Mouse (Mus musculus): Measurements from ENCODE around the gene Pced1a. TPM values are rescaled to one million over a fixed set of nuclear protein-coding genes. Genes with fewer than 3 reads are reported as not detected.

Gene Pced1a
- polyA plus RNA-seq, 2 experiments = 13.2 to 57.5 TPM

GRCm38 (mm10) chr2:130436769-130437168, 12.3 kb upstream of the Pced1a start:
- Histone ChIP-seq H3K9me3 (ENCODE audit: control insufficient read depth, low read length) (no peaks in the 10 kb centered on the region), H3K4me1 (ENCODE audit: control insufficient read depth, insufficient read depth, low read length) (no peaks in the 10 kb centered on the region), H3K4me2 (replicated peaks; ENCODE audit: low read depth, low read length, severe bottlenecking) (no peak overlapping the region), H3K4me3 (replicated peaks; ENCODE audit: low read length) (no peak overlapping the region), H3K36me3 (ENCODE audit: control insufficient read depth, insufficient read depth, low read length) (peaks cover 52% of the 10 kb centered on the region), H3K27me3 (ENCODE audit: control insufficient read depth, insufficient read depth, low read length) (no peaks in the 10 kb centered on the region), H3K9ac (ENCODE audit: low read depth, low read length, severe bottlenecking) (no peak overlapping the region), H3K27ac (replicated peaks; ENCODE audit: low read depth, low read length) (no peak overlapping the region)
- DNase-seq (ENCODE audit: low spot score) (no peak), ATAC-seq (ENCODE audit: low FRiP score, low read depth) (no peak)
- no peak for TF ChIP-seq POLR2A (IDR thresholded peaks at IDR 0.05; ENCODE audit: borderline replicate concordance, extremely low read depth, insufficient read depth, insufficient read length)
- WGBS = 96% methylated on average over 1 of the region's 1 CpGs

GRCm38 (mm10) chr2:130433152-130433551, 8.7 kb upstream of the Pced1a start:
- no peak for TF ChIP-seq POLR2A (IDR thresholded peaks at IDR 0.05; ENCODE audit: borderline replicate concordance, extremely low read depth, insufficient read depth, insufficient read length)
- DNase-seq (ENCODE audit: low spot score) = peak; percentile 61
- Histone ChIP-seq H3K27ac (replicated peaks; ENCODE audit: low read depth, low read length) (no peak overlapping the region), H3K9me3 (ENCODE audit: control insufficient read depth, low read length) (no peaks in the 10 kb centered on the region), H3K4me3 (replicated peaks; ENCODE audit: low read length) (no peak overlapping the region), H3K4me1 (ENCODE audit: control insufficient read depth, insufficient read depth, low read length) (no peaks in the 10 kb centered on the region), H3K9ac (ENCODE audit: low read depth, low read length, severe bottlenecking) (no peak overlapping the region), H3K4me2 (replicated peaks; ENCODE audit: low read depth, low read length, severe bottlenecking) (no peak overlapping the region), H3K27me3 (ENCODE audit: control insufficient read depth, insufficient read depth, low read length) (no peaks in the 10 kb centered on the region), H3K36me3 (ENCODE audit: control insufficient read depth, insufficient read depth, low read length) (peaks cover 23% of the 10 kb centered on the region)
- peak; percentile 55; the same call in 1 of the 2 replicates for ATAC-seq (ENCODE audit: low FRiP score, low read depth)
- WGBS = 17% methylated on average over 4 of the region's 4 CpGs

- no peak overlapping the region for H3K4me3 ChIP-seq (replicated peaks; ENCODE audit: low read length)
- H3K27me3 ChIP-seq (ENCODE audit: control insufficient read depth, insufficient read depth, low read length) = no peaks in the 10 kb centered on the region
- ATAC-seq (ENCODE audit: low FRiP score, low read depth) (no peak), DNase-seq (ENCODE audit: low spot score) (no peak)
- H3K4me2 ChIP-seq (replicated peaks; ENCODE audit: low read depth, low read length, severe bottlenecking) = no peak overlapping the region
- H3K9ac ChIP-seq (ENCODE audit: low read depth, low read length, severe bottlenecking) = no peak overlapping the region
- no peaks in the 10 kb centered on the region for H3K4me1 ChIP-seq (ENCODE audit: control insufficient read depth, insufficient read depth, low read length)
- 88% methylated on average over 3 of the region's 3 CpGs for WGBS
- no peak overlapping the region for H3K27ac ChIP-seq (replicated peaks; ENCODE audit: low read depth, low read length)
- no peak for TF ChIP-seq POLR2A (IDR thresholded peaks at IDR 0.05; ENCODE audit: borderline replicate concordance, extremely low read depth, insufficient read depth, insufficient read length)
- H3K36me3 ChIP-seq (ENCODE audit: control insufficient read depth, insufficient read depth, low read length) = peaks cover 14% of the 10 kb centered on the region
- H3K9me3 ChIP-seq (ENCODE audit: control insufficient read depth, low read length) = no peaks in the 10 kb centered on the region
These were observed 7.7 kb upstream of the Pced1a start for GRCm38 (mm10) chr2:130432157-130432556.

- Histone ChIP-seq H3K36me3 (ENCODE audit: control insufficient read depth, insufficient read depth, low read length) (peaks cover 17% of the 10 kb centered on the region), H3K9me3 (ENCODE audit: control insufficient read depth, low read length) (no peaks in the 10 kb centered on the region), H3K9ac (ENCODE audit: low read depth, low read length, severe bottlenecking) (no peak overlapping the region), H3K27ac (replicated peaks; ENCODE audit: low read depth, low read length) (no peak overlapping the region), H3K4me3 (replicated peaks; ENCODE audit: low read length) (no peak overlapping the region), H3K4me1 (ENCODE audit: control insufficient read depth, insufficient read depth, low read length) (no peaks in the 10 kb centered on the region), H3K27me3 (ENCODE audit: control insufficient read depth, insufficient read depth, low read length) (no peaks in the 10 kb centered on the region), H3K4me2 (replicated peaks; ENCODE audit: low read depth, low read length, severe bottlenecking) (no peak overlapping the region)
- no peak for DNase-seq (ENCODE audit: low spot score)
- no peak for ATAC-seq (ENCODE audit: low FRiP score, low read depth)
- TF ChIP-seq POLR2A (IDR thresholded peaks at IDR 0.05; ENCODE audit: borderline replicate concordance, extremely low read depth, insufficient read depth, insufficient read length) = no peak
- WGBS = 87% methylated on average over 3 of the region's 3 CpGs
These were observed 6.0 kb upstream of the Pced1a start for GRCm38 (mm10) chr2:130430484-130430883.

DNA sequence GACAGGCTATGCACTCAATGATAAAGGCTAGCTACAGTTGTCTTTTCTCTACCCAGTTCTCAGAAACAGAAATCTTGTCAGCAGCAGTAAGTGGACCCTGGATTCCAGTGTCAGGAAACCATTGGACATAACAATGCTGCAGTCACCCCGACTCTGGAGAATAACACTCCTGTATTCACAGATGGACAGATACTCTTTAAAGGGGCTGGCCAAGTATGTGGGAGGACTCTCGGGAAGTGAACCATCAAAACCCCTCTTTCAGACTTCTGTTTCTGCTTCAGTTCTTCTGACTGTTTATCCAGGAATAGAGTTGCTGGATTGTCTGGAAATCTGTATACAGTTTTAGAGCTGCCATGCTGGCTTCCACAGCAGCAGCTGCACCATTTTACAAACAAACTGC, 5.3 kb upstream of the Pced1a start:
- H3K4me3 ChIP-seq (replicated peaks; ENCODE audit: low read length) = no peak overlapping the region
- ATAC-seq (ENCODE audit: low FRiP score, low read depth) (no peak), DNase-seq (ENCODE audit: low spot score) (no peak)
- no peak for TF ChIP-seq POLR2A (IDR thresholded peaks at IDR 0.05; ENCODE audit: borderline replicate concordance, extremely low read depth, insufficient read depth, insufficient read length)
- H3K36me3 ChIP-seq (ENCODE audit: control insufficient read depth, insufficient read depth, low read length) = peaks cover 17% of the 10 kb centered on the region
- H3K4me1 ChIP-seq (ENCODE audit: control insufficient read depth, insufficient read depth, low read length) = peaks cover 6% of the 10 kb centered on the region
- no peaks in the 10 kb centered on the region for H3K9me3 ChIP-seq (ENCODE audit: control insufficient read depth, low read length)
- WGBS = 90% methylated on average over 2 of the region's 2 CpGs
- no peak overlapping the region for H3K4me2 ChIP-seq (replicated peaks; ENCODE audit: low read depth, low read length, severe bottlenecking)
- H3K27me3 ChIP-seq (ENCODE audit: control insufficient read depth, insufficient read depth, low read length) = no peaks in the 10 kb centered on the region
- H3K27ac ChIP-seq (replicated peaks; ENCODE audit: low read depth, low read length) = no peak overlapping the region
- no peak overlapping the region for H3K9ac ChIP-seq (ENCODE audit: low read depth, low read length, severe bottlenecking)

- Histone ChIP-seq H3K27me3 (ENCODE audit: control insufficient read depth, insufficient read depth, low read length) (no peaks in the 10 kb centered on the region), H3K4me3 (replicated peaks; ENCODE audit: low read length) (peak overlapping the region; percentile 71), H3K9me3 (ENCODE audit: control insufficient read depth, low read length) (no peaks in the 10 kb centered on the region), H3K9ac (ENCODE audit: low read depth, low read length, severe bottlenecking) (peak overlapping the region; percentile 70), H3K4me2 (replicated peaks; ENCODE audit: low read depth, low read length, severe bottlenecking) (peak overlapping the region; percentile 89), H3K36me3 (ENCODE audit: control insufficient read depth, insufficient read depth, low read length) (0 out of 2 replicates have a peak, but pooled peaks cover 3% of the 10 kb centered on the region), H3K27ac (replicated peaks; ENCODE audit: low read depth, low read length) (no peak overlapping the region), H3K4me1 (ENCODE audit: control insufficient read depth, insufficient read depth, low read length) (peaks cover 17% of the 10 kb centered on the region)
- WGBS = 51% methylated on average over 5 of the region's 5 CpGs
- no peak for TF ChIP-seq POLR2A (IDR thresholded peaks at IDR 0.05; ENCODE audit: borderline replicate concordance, extremely low read depth, insufficient read depth, insufficient read length)
- DNase-seq (ENCODE audit: low spot score) (no peak), ATAC-seq (ENCODE audit: low FRiP score, low read depth) (no peak)
These were observed 611 bp upstream of the Pced1a start for GRCm38 (mm10) chr2:130425112-130425511.

Data from limb, embryonic 14.5 days (tissue).